Mouse (Mus musculus): Measurements from ENCODE around the gene Nup214.

DNA sequence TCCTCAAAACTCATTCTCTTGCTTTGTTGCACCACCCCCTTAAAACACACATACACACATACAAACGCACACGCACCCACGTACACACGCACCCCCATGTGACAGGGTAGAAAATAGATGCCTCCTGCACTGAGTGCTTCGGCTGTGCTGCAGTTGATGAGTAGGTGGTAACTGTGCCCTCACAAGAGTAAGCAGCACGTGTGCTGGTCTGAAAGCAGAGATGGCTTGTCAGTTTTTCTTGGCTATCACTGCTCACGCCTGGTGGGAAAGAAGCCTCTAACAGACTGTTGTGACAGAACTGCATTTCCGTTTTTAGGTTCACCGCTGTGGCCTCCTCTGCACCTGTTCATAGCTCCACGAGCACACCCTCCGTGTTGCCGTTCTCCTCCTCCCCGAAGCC lies 21.8 kb downstream of the Nup214 start:
- TF ChIP-seq CTCF (IDR thresholded peaks at IDR 0.05; ENCODE audit: low read depth) = no peak
- TF ChIP-seq EP300 (IDR thresholded peaks at IDR 0.05; ENCODE audit: low read depth) = no peak

All from liver, embryonic 14.5 days (tissue).